Mouse (Mus musculus) olfactory bulb, adult 2 months (tissue): ENCODE measurements around the gene Dcbld2.

Source experiments
- CTCF ChIP-seq: fragments of 200-500 bp; IDR thresholded peaks from 2 replicates; pipeline ENCODE4 v1.5.1; 2012; ENCODE audit warnings: low read depth, mild to moderate bottlenecking, low read length, moderate library complexity; ENCODE audit not compliant: insufficient read depth
- POLR2A ChIP-seq: fragments of 200-500 bp; IDR thresholded peaks from 2 replicates; pipeline ENCODE4 v1.6.1; 2012; ENCODE audit warnings: mild to moderate bottlenecking, low read depth, low read length, moderate library complexity; ENCODE audit not compliant: insufficient read depth

GRCm38 (mm10) chr16:58460386-58460785 is 52.1 kb downstream of the Dcbld2 start:
- no peak for TF ChIP-seq CTCF
- no peak for TF ChIP-seq POLR2A
